ENCODE assay signal across 22 mouse cellular contexts in the genomic region with DNA sequence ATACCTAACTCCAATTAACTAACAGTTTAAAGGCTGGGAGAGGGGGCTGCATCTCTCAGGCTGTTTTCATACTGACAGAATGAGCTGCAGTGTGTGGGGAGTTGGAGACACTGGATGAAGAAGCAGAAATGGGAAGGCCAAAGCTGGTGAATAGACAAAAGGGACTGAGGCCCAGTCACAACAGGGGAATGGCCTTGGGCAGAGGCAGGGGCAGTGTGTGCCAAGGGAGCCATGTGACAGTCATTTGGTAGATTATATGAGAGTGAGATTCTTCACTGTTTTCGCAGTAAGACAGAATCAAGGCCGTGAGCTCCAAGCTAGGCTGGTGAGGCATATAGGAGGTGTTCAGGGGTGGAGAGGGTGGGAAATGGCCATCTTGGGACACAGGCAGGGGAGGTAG. TPM values are rescaled to one million over a fixed set of nuclear protein-coding genes. Genes with fewer than 3 reads are reported as not detected.
DNase-seq lines count a peak whose midpoint lies in the region; ATAC-seq and TF ChIP-seq lines count a peak whose summit lies in the region.
"Had no signal": no experiment of that assay in that cellular context is flagged by ENCODE, and none has a peak within 500 bp of the region (broad histone marks: within the 10 kb centered on the region; RNA-seq: fewer than 3 reads in every experiment).

No protein-coding gene starts in this region.

- no peak overlapping the region for H3K4me2 ChIP-seq in hindbrain, embryonic 11.5 days (replicated peaks; ENCODE audit: low read depth, low read length)
- H3K4me2 ChIP-seq: embryonic facial prominence, embryonic 12.5 days; heart, embryonic 13.5 days; hindbrain, embryonic 12.5 days; limb, embryonic 12.5 days; liver, embryonic 11.5 days had no signal

- H3K9me3 ChIP-seq in hindbrain, embryonic 11.5 days (ENCODE audit: control insufficient read depth, low read length) = no peaks in the 10 kb centered on the region
- H3K9me3 ChIP-seq: heart, embryonic 13.5 days; hindbrain, embryonic 12.5 days; limb, embryonic 12.5 days; midbrain, embryonic 10.5 days had no signal

- no peak for TF ChIP-seq CTCF in cerebellum, adult 2 months (IDR thresholded peaks at IDR 0.05; ENCODE audit: borderline replicate concordance, insufficient read depth, low read depth, low read length)

- no peak for TF ChIP-seq POLR2A in cerebellum, adult 2 months (IDR thresholded peaks at IDR 0.05; ENCODE audit: borderline replicate concordance, insufficient read depth, low read length)

- H3K9ac ChIP-seq in hindbrain, embryonic 11.5 days (ENCODE audit: low read depth, low read length) = no peak overlapping the region
- H3K9ac ChIP-seq: embryonic facial prominence, embryonic 12.5 days; forebrain, postnatal 0 days; heart, embryonic 13.5 days; hindbrain, embryonic 12.5 days; limb, embryonic 12.5 days; liver, postnatal 0 days had no signal

- no peaks in the 10 kb centered on the region for H3K27me3 ChIP-seq in cerebellum, adult 2 months (ENCODE audit: control insufficient read depth, insufficient read depth, low read length)
- no peaks in the 10 kb centered on the region for H3K27me3 ChIP-seq in hindbrain, embryonic 11.5 days (ENCODE audit: control insufficient read depth, insufficient read depth, low read length)
- H3K27me3 ChIP-seq: embryonic facial prominence, embryonic 12.5 days; heart, embryonic 13.5 days; hindbrain, embryonic 12.5 days; limb, embryonic 12.5 days had no signal

- no peaks in the 10 kb centered on the region for H3K36me3 ChIP-seq in hindbrain, embryonic 11.5 days (ENCODE audit: control insufficient read depth, insufficient read depth, low read length)
- H3K36me3 ChIP-seq: embryonic facial prominence, embryonic 12.5 days; heart, embryonic 13.5 days; hindbrain, embryonic 12.5 days; limb, embryonic 12.5 days; midbrain, embryonic 10.5 days had no signal

- no peaks in the 10 kb centered on the region for H3K4me1 ChIP-seq in cerebellum, adult 2 months (ENCODE audit: control insufficient read depth, insufficient read depth, low read length)
- H3K4me1 ChIP-seq in hindbrain, embryonic 11.5 days (replicated peaks; ENCODE audit: control insufficient read depth, insufficient read depth, low read length) = no peaks in the 10 kb centered on the region
- H3K4me1 ChIP-seq: embryonic facial prominence, embryonic 12.5 days; heart, embryonic 13.5 days; hindbrain, embryonic 12.5 days; limb, embryonic 12.5 days; midbrain, embryonic 10.5 days had no signal

- 54% methylated on average over 2 of the region's 2 CpGs for WGBS in cerebellum, adult 2 months
- 92% methylated on average over 2 of the region's 2 CpGs for whole genome bisulfite sequencing in hindbrain, embryonic 11.5 days

- no peak overlapping the region for H3K4me3 ChIP-seq in cerebellum, adult 2 months (replicated peaks; ENCODE audit: insufficient read depth, low read depth, low read length)
- H3K4me3 ChIP-seq in hindbrain, embryonic 11.5 days (ENCODE audit: low read depth, low read length) = no peak overlapping the region
- H3K4me3 ChIP-seq: embryonic facial prominence, embryonic 12.5 days; heart, embryonic 13.5 days; hindbrain, embryonic 12.5 days; limb, embryonic 12.5 days; midbrain, embryonic 10.5 days had no signal

- peak overlapping the region; percentile 31; the same call in 1 of the 2 replicates for H3K27ac ChIP-seq in cerebellum, adult 2 months (ENCODE audit: insufficient read depth, low read length)
- no peak overlapping the region for H3K27ac ChIP-seq in hindbrain, embryonic 11.5 days (ENCODE audit: low read depth, low read length)
- H3K27ac ChIP-seq: embryonic facial prominence, embryonic 12.5 days; heart, embryonic 13.5 days; hindbrain, embryonic 12.5 days; limb, embryonic 12.5 days; midbrain, embryonic 10.5 days had no signal

- peak; percentile 11 to 33 for DNase-seq in cerebellum, adult 2 months
- DNase-seq in cerebellum, adult 18-20 months = no peak
- DNase-seq in layer of hippocampus, adult 9-11 months = peak; percentile 55
- no peak for DNase-seq in layer of hippocampus, postnatal 25 days (ENCODE audit: extremely low spot score in 1 of 2, low spot score in 1 of 2)
- peak; percentile 79 to 89 for DNase-seq in adrenal gland, adult (ENCODE audit: inconsistent age in 2 of 2, low spot score in 1 of 2)
- peak; percentile 76 to 88 for DNase-seq in adrenal gland, postnatal 36 days
- no peak for DNase-seq in hindbrain, embryonic 11.5 days (ENCODE audit: low spot score)
- DNase-seq: forebrain, postnatal 0 days; gastrocnemius, postnatal 14 days; heart, adult 18-20 months; heart, postnatal 14 days; kidney, postnatal 4 days; liver, postnatal 0 days; thymus, postnatal 36 days had no signal

- ATAC-seq in hindbrain, embryonic 11.5 days (ENCODE audit: low FRiP score) = no peak
- ATAC-seq: forebrain, postnatal 0 days; intestine, postnatal 0 days; liver, postnatal 0 days; lung, postnatal 0 days had no signal

RNA-seq across cellular contexts. Expression of a gene that starts 6.1 kb away (rescaled TPM):
- polyA plus RNA-seq in cerebellum, adult 2 months (2012; rRNA removed) = 307 and 318 TPM in 2 replicates
- total RNA-seq in layer of hippocampus, postnatal 25 days (2021) = 10 to 100 TPM; 65.5 to 76.2 TPM
- 100 to 1,000 TPM in 1 of 2 experiments, 10 to 100 TPM in 1; 82.5 to 195 TPM for total RNA-seq in adrenal gland, postnatal 36 days (2021)
- 32.0 and 38.5 TPM in 2 replicates for polyA plus RNA-seq in hindbrain, embryonic 11.5 days (2014; fragmentation: Nextera tagmentation; extraction: Ambion mirVana)

Comparison
In these comparisons a context has a peak if more than half of its experiments do, and no peak if none do; other contexts are left out.
1. DNase-seq: peak in cerebellum, adult 2 months (2 of 2), layer of hippocampus, adult 9-11 months (single experiment), adrenal gland, adult (2 of 2) and adrenal gland, postnatal 36 days (2 of 2); none in cerebellum, adult 18-20 months (0 of 2), layer of hippocampus, postnatal 25 days (0 of 2) and hindbrain, embryonic 11.5 days (single experiment).